Mouse (Mus musculus): ENCODE results near the gene Fgf14. TPM values are rescaled to one million over a fixed set of nuclear protein-coding genes. Genes with fewer than 3 reads are reported as not detected.

The Fgf14 gene
- polyA plus RNA-seq, 1 experiment from 2014 or later, result 0.22 TPM

- 70% methylated on average over 2 of the region's 2 CpGs for WGBS
These were observed 686.2 kb downstream of the Fgf14 start for GRCm38 (mm10) chr14:123990591-123991195.

GRCm38 (mm10) chr14:123967996-123968395 is 708.9 kb downstream of the Fgf14 start:
- no peaks in the 10 kb centered on the region for H3K4me1 ChIP-seq (ENCODE audit: insufficient read depth)

More at GRCm38 (mm10) chr14:123990591-123991195, 686.2 kb downstream of the Fgf14 start:
- TF ChIP-seq CTCF (IDR thresholded peaks at IDR 0.05; ENCODE audit: low read depth), result no peak
- Histone ChIP-seq H3K9ac (no peak overlapping the region), H3K9me3 (ENCODE audit: low read depth, low read length) (no peaks in the 10 kb centered on the region), H3K4me2 (no peak overlapping the region), H3K4me1 (ENCODE audit: insufficient read depth) (no peaks in the 10 kb centered on the region), H3K27me3 (ENCODE audit: insufficient read depth, low read length) (no peaks in the 10 kb centered on the region), H3K27ac (ENCODE audit: low read depth) (no peak overlapping the region), H3K4me3 (ENCODE audit: low read depth, low read length) (no peak overlapping the region), H3K36me3 (ENCODE audit: insufficient read depth) (no peaks in the 10 kb centered on the region)
- DNase-seq (no peak), ATAC-seq (ENCODE audit: insufficient read depth) (no peak)

GRCm38 (mm10) chr14:123966531-123966930 is 710.4 kb downstream of the Fgf14 start:
- no peaks in the 10 kb centered on the region for H3K9me3 ChIP-seq (ENCODE audit: low read depth, low read length)
- no peaks in the 10 kb centered on the region for H3K27me3 ChIP-seq (ENCODE audit: insufficient read depth, low read length)
- H3K27ac ChIP-seq (ENCODE audit: low read depth), result no peak overlapping the region
- H3K9ac ChIP-seq, result no peak overlapping the region
- no peak for DNase-seq
- H3K4me2 ChIP-seq, result no peak overlapping the region
- no peaks in the 10 kb centered on the region for H3K36me3 ChIP-seq (ENCODE audit: insufficient read depth)
- WGBS, result 56% methylated on average over 2 of the region's 2 CpGs
- H3K4me1 ChIP-seq (ENCODE audit: insufficient read depth), result no peaks in the 10 kb centered on the region
- no peak for ATAC-seq (ENCODE audit: insufficient read depth)
- H3K4me3 ChIP-seq (ENCODE audit: low read depth, low read length), result no peak overlapping the region
- no peak for TF ChIP-seq CTCF (IDR thresholded peaks at IDR 0.05; ENCODE audit: low read depth)

More at GRCm38 (mm10) chr14:123967996-123968395, 708.9 kb downstream of the Fgf14 start:
- Histone ChIP-seq H3K36me3 (ENCODE audit: insufficient read depth) (no peaks in the 10 kb centered on the region), H3K4me2 (no peak overlapping the region), H3K27me3 (ENCODE audit: insufficient read depth, low read length) (no peaks in the 10 kb centered on the region), H3K9ac (no peak overlapping the region), H3K4me3 (ENCODE audit: low read depth, low read length) (no peak overlapping the region), H3K9me3 (ENCODE audit: low read depth, low read length) (no peaks in the 10 kb centered on the region), H3K27ac (ENCODE audit: low read depth) (no peak overlapping the region)
- 79% methylated on average over 6 of the region's 6 CpGs for WGBS
- no peak for TF ChIP-seq CTCF (IDR thresholded peaks at IDR 0.05; ENCODE audit: low read depth)
- ATAC-seq (ENCODE audit: insufficient read depth) (no peak), DNase-seq (no peak)

Data from lung, embryonic 14.5 days (tissue).